Mouse (Mus musculus) lung, postnatal 14 days (tissue): Measurements from ENCODE around the gene Grm4.

ENCODE experiments used
- DNase-seq: peaks from one replicate; pipeline ENCODE4 v3.0.0; 2021

Grm4 gene

DNA sequence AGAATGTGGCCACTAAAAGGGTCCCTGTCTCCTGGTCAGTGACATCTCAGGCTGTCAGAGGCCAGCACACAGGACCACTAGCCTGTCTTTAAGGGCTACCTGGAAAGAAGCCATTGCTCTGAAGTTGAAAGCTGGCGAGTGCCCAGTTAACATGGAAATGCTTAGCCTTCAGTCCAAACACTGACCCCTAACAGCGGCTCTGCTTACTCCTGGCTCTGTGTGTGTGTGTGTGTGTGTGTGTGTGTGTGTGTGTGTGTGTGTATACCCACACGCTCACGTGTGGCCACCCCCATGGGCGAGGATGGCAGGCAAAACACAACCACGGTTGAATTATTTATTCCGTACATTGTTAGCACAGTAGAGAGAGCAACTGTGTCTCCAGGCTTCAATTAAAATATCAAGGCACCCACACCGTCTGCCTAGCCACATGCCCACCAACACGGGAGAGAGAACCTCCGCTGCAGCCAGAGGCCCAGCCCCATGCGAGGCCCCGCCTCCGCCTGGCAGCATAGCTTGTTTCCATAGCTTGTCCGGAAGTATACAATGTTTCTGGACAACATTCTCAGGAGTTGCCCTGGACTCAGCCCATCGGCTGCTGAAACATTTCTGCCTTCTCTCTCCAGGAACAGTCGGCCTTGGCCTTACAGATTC, 32.9 kb downstream of the Grm4 start:
- DNase-seq: no peak

DNA sequence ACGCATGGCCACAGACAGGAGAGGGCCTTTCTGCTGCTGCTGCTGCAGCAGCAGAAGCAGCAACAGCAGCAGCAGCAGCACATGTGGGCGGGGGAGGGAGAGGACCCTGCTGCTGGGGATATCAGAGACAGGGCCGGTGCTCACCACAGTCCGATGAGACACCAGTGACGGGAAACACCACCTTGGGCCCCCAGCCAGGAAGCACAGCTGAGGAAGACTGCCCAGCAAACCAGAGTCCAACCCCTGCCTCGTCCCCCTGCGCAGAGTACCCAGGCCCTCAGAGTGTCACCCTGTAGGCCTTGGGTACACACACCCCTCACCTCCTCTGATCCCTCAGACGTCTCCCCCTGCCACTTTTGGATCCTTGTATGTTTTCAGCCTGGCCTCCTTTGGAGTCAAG, 35.3 kb downstream of the Grm4 start:
- DNase-seq: no peak

DNA sequence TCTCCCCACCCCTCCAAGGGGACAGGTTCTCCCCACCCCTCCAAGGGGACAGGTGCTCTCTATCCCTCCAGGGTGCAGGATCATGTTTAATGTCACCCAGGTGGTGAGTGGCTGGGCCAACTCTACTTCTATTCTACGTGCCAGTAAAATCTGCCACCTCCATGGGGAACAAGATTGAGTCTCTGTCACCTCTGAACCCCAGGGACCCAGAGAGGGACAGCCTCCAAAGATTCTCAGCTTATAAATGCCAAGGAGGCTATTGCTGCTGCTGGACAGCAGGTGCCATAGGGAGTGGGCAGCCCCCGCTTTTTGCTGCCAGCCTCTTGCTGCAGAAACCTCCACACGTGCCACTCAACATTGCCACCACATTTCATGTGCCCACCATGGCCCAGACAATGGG, 37.6 kb downstream of the Grm4 start:
- DNase-seq: no peak

DNA sequence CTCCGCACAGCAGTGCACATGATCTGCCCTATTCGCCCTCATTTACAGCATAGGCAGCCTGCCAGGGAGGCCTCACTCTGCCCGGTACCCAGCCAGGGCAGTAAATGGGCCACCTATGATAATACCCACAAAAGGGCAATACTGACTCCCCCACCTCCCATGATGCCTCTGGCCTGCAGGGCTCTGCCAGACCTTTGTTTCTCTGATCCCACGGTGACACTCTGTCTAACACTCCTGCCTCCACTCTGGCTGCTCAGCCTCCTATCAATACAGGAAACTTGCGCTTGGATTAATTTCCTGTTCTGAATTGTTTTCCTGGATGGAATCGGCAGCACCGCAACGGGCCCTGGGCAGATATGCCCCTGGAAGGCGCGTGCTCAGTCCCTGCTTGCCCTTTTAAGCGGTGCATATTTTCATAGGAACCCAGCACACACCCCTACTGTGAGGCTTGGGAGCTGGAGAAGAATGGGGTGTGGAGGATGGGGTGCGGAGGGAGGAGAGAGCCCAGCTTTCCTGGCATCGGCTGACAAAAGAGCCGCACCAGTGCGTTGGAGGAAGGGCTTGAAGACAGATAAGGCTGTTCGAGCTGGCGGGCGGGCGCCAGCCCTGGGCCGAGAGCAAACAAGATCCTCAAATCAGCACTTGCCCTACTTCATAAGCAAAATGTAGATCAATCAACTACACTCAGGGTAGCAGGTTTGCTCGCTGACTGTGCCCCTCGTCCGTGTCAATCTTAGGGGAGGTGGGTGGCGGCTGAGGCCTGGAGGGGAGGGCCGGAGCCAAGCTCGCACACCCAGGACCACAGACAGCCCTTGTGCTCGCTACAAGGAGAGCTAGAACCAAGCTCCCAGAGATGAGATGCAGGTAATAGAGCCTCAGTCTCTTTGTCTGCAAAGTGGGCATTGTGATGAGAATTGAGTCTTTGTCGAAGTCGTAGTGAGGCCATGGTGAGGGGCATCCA, 40.8 kb downstream of the Grm4 start:
- DNase-seq: peak; percentile 20

DNA sequence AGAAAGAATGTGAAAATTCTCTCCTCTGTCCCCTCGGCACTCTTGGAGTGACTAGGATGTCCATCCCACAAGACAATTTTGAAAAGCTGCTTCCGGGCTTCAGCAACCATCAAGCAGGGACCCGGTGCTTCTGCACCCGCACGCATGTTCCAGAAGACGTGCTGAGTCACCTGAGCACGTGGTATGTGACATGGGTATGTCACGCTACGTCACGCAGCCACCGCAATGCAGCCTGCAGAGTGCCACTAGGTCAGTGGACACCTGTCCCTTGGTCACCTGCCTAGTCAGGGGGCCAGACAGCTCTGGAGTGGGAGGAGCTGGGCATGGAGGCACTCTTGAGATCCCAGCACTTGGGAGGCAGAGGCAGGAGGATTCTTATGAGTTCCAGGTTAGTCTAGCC, 45.6 kb downstream of the Grm4 start:
- DNase-seq: no peak

DNA sequence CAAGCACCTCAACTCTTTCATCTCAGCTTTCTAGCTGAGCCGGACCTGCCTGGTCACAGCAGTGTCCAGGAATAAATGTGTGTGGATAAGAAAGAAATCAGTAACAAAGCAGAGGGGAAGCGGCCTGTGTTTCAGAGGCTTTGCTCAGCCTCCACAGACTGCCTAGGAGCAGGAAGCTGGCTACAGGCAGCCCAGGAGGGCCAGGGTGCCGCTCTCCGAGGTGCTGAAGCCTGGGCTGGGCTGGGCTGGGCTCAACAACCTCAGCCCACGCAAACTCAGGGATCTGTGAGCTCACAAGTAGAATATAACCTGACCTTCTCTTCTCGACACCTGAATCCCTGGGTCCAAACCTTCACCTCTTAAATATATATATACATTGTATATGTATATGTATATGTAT, 54.6 kb downstream of the Grm4 start:
- DNase-seq: peak; percentile 60

DNA sequence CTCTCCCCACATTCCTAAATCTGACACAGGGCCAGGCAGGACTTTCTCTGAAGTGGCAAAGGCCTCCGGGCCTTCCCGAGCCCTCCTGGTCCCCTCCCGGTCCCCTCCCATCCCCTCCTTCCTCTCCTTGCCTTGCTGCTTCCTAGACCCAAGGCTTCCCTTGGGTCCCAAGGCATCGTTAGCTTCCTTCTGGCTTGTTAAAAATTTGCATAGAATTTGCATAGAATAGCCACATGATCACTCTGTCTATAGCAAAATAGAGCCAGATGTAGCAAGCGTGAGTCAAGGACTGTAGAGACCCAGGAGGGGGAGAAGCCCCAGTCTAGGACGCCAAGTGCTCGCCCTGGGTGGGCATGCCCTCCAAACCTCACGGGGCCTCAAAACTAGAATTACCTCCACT, 55.3 kb downstream of the Grm4 start:
- DNase-seq: no peak

DNA sequence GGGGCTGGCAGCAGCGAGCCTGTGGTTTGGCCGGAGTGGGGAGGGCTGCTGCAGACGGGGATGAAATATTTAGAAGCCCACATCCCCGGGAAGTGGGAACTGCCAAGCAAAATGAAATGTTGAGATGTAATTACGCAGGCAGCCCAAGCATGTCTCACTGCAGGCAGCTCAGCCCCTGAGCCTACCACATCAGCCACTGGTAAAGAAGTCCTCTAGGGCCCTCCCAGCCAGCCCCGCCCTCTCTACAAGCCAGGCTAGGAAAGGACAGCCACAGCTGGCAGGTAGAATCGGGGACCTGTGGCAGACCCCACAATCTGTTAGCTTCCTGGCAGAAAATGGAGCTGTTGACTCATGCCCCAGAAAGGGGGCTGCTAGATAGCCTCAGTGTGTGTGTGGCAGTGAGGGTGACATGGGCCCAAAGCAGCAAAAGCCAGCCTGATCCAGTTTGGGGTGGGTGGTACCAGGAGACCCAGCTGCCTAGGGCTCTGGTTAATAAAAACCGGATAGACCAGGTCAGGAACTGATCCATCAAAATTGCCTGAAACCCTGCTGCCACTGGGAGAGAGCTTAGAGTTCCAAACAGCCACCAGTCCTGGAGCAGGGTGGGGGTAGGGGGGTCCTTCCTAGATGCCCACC, 56.8 kb downstream of the Grm4 start:
- no peak for DNase-seq

DNA sequence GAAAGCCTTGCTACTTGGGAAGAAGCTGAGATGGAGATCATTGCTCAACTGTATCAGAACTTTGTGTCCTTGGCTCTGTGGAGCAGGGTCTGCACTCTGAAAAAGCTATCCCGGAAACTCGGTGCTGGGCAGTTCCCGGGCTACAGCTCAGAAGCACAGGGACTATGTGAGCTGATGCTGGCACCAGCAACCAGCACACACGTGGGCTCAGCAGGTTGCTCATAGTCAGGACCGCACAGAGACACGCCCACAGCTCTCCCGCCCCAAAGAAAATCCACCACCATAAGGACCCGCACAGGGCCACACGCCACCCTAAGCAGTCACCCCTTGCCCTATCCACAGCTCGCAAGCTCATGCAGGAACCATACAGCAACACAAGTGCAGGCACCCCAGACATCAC, 61.2 kb downstream of the Grm4 start:
- DNase-seq: no peak

DNA sequence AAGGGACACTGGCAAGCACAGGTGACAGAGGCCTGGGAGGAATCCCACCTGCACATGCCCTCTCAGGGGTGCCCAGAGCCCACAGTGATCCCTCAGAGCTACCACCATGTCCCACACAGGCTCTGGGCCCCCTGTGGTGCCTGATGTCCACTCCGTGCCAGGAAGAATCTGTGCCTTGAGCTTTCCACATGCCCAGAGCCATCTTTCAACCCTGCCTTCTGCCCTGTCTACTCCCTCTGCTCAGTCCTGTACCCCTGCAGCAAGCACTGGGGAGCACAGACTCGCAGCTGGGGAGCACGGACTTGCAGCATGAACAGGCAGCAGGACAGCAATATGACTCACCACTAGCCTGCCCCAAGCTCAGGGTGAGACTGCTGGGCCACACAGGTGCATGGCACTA, 62.0 kb downstream of the Grm4 start:
- DNase-seq: no peak

DNA sequence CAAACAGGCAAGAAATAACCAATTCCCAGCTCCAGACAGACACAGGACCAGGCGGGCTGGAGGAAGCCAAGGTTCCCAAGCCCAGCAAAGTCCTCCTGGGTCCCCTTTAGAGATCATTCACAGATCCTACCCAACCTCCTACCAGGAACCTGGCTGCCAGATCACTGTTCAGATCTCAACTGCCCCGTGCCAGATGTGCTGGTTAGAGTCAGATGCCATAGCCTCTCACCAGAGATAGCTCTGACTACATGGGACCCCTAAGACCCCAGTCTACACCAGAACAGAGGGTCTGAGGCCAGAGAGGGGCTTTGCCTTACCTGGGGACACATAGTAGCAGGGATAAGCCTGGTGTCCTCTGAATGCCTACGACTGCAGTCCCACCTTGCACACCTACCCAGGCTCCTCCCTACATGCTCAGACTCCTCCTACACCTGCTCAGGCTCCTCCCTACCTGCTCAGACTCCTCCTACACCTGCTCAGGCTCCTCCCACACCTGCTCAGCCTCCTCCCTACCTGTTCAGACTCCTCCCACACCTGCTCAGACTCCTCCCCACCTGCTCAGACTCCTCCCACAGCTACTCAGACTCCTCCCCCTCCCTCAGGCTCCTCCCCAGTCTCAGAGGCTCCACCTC, 63.2 kb downstream of the Grm4 start:
- DNase-seq: no peak

DNA sequence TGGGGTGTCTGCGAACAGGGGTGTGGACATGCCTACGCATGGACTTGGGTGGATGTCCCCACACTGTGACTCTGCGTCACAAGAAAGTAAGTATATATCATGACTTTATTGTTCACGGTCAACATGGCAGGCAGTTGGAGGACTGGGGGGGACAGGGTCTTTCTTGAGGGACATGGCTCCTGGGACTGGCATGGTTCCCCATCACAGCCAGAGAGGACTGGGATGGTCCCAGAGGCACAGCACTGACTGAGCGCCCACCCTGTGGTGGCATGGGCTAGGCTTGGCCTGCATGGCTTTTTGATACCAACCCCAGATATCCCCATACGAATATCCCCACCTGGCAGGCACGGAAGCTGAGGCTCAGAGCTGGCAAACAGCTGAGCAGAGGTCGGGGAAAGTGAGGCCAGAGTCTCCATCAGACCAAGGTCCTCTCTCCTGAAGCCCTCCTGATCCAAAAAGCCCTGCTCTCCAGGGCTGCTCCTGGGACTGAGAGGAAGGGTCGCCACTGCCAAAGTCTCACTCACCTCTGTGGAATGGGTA, 64.1 kb downstream of the Grm4 start:
- no peak for DNase-seq

DNA sequence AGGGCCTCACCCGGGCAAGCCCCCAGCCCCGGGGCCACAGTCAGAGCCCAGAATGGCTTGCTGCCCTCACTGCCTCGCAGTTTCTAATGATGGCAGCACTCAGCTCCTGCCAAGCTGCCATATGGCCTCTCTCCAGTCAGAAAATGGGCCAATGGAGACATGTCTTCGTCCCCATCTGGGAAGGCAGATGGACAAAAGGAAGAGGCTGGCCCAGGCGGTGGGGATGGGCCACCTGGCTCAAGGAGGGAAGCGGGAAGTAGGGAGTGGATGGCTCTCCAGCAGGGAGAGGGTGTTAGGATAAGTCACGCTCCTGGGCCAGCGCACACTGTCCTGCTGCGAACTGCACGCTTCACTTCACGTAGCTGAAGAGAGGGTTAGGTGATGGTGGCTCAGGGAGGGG, 64.8 kb downstream of the Grm4 start:
- DNase-seq: no peak

DNA sequence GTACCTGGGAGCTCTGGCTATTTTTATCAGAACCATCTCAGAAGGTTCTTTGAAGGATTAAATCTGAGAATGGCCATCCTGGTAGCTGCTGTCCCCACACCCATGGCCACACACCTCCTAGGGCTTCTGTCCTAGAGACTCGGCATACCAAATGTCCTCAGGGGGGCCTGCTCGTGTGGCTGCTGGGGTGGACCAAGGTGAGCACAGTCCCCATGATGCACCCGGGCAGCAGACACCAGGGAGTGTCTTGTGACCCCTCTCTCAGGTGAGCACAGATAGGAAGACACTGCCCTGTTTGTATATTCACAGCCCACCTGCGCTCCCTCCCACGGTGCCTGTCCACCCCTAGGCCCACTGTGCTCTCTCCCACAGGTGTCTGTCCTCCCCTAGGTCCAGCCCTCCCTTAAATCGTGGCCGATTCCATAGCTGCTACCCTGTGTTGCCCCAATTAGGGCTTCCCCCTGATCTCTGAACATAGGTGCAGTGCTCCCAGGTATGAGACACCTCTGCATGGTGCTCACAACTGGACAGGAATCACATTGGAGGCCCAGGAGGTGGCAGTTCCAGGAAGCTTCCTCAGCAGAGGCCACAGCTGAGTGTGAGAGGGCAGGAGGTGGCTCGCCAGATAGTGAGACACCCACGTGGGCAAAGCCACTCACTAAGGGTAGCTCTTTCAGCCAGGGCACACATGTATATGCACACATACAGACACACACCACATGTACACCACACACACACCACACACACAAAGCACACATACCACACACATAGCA, 66.0 kb downstream of the Grm4 start:
- DNase-seq: no peak

DNA sequence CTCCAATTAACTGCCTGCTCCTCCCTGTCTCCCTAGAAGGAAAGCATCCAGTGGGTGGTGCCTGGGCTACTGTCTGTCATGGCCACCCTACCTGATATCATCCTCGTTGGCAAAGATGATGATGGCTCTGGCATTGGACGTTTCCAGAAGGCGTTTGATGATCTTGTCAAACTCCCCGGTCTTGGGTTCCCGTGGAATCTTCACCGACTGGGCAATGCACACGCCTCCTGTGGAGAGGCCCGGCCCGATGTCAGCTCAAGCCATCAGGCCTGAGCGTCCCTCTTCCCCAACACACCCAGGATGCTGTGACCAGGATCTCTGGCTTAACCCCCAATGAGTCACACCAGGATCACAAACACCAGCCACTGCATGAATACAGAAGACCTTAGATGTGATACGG, 66.8 kb downstream of the Grm4 start:
- no peak for DNase-seq

DNA sequence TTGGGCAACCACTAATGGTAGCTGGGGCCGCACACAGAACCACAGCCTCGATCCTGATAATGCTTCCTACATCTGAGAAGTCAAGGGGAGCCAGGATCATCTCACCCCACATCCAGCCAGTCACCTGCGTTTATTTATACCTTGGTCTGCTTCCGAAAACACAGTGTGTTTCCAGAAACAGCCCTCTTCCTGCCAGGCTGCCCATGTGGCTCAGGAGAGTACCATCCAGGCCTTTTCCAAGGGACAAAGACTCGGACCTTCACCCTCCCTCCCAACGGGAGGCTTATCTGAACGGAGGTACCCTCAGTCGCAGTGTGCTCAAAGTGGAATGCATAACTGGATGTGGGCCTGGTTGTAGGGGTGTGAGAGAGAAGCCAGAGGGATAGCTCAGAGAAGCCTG, 68.2 kb downstream of the Grm4 start:
- DNase-seq: no peak

DNA sequence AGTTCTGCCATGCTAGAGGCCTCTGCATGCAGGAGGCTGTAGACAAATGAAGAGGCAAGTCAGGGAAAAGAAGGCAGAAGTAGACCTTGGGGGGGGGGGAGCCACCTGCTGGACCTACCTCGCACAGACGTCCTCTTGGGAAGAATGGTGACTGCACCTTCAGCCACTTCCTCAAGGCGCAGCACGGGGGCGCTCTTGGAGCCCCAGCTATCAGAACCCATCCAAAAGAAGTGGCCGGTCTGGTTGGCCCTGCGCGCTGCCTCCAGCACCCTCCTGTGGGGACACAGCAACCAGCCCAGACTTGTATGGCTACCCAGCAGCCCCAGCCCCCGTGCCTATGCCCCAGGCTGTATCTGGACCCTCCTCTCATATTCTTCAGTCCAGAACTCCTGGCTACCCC, 69.4 kb downstream of the Grm4 start:
- DNase-seq: no peak

DNA sequence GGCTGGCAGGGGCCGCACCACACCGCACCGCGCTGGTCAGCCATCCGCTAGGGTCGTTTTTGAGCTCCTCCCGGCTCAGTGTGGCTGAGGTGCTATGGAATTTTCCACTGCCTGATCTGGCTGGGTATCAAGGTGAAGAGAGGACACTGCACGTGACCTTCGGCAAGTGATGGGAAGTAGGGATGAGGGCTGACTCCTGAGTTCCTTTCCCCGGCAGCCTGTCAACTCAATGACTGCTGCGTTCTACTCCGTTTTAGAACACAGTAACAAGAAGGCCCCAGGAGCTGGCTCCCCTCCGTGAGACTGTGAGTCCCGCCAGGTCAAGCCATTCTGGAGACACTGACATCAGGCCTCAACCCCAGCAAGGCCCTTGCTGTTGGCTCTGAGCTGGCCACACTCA, 70.0 kb downstream of the Grm4 start:
- DNase-seq: no peak

DNA sequence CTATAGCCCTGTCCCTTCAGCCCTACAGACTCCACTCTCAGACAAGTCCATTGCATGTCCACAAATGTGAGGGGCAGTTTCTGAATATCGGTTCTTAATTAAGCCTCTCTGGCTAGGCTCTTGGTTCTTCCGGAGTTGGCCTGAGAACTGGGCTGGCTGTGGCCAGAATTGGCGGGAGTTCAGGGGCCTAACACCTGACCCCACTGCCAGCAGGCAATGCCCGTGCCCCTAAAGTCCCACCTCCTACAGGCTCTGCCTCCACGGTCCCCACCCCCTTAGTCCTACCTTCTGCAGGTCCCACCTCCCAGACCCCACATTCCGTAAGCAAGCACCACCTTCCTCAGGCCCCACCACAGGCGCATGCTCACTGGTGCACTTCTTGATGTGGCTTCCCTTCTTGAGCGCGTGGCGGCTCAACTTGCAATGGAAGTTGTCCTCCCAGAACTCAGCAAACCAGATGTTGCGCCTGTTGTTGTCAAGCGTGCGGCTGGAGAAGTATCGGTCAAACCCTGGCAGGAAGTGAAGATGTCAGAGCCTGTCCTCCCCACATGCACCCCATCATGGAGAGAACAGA, 71.4 kb downstream of the Grm4 start:
- DNase-seq: no peak

DNA sequence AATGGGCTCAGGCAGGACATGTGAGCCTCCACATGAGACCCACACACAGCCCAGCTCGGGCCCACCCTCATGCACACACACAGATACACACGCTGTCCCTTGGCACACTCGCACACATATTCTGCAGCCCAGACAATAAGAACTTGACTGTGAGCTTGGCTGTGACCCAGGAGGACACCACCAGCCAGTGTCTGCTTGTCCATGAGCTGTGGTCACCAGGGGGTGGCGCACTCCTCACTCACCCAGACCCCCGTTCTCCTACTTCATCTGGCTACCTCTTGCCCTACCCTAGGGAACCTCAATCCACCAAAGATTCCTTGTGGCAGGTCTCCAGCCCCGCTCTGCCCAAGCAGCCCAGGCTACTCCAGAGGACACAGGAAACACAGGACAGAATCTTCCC, 72.5 kb downstream of the Grm4 start:
- DNase-seq: no peak

DNA sequence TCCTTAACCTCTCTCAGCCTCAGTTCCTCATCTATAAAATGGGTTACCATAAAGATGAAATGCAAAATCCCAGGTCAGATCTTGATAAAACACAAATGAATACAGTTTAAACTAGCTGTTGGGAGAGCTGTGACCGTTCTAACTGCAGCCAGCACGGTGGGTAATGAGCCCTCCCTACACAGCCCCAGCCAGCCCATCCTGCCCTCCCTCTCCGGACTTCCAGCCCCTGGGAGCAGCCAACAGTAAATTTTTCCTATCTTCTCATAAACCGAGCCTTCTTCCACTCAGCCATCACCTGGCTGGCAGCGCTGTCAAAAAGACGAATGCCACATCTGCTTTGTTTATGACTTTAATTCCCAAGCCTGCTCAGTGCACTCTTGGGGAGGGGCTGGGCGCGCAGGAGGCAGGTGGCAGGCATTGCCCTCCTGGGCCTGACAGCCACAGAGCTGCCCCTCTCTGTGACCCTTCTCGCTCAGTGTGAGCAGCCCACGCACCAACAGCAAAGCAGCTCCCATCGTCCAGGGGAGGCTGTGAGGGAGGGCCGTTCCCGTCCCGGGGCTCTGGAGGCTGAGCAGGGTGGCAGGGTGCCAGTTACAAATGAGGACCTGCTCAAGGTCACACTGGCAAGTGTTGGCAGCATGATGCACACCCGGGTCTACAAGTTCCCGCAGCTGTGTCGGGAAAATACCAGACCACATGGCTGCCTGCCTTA, 75.7 kb downstream of the Grm4 start:
- DNase-seq: no peak
